Mouse (Mus musculus) cerebellum, postnatal 14 days (tissue): Measurements from ENCODE around the gene Hes1.

Experiments
- DNase-seq, 2 experiments: peaks; one replicate each; pipeline ENCODE4 v3.0.0; 2021; ENCODE audit warnings: mixed read lengths in 2 of 2

The Hes1 gene

GRCm38 (mm10) chr16:30052271-30052670, 11.9 kb upstream of the Hes1 start:
- DNase-seq: no peak

GRCm38 (mm10) chr16:30052839-30053511, 11.2 kb upstream of the Hes1 start:
- DNase-seq: no peak

DNA sequence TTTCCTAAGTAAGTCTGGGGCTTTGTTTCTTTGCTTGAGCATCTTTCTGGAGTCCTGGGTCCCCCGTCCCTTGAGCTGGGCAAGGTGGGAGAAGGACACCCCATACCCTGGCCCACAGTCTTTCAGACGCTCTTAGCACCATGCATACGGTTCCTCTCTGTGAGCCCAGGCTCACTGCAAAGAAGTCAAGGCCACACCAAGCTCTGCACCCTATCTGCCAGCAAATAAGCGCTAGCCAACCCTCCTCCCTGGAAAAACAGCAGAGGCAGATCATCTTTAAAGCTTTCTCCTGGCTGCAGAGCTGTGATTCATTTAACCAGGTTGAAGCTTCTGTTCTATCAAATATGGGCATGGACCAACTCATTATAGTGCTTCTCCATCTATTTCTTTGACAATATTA, 9.6 kb upstream of the Hes1 start:
- no peak for DNase-seq

GRCm38 (mm10) chr16:30055361-30055889, 8.8 kb upstream of the Hes1 start:
- DNase-seq: no peak

DNA sequence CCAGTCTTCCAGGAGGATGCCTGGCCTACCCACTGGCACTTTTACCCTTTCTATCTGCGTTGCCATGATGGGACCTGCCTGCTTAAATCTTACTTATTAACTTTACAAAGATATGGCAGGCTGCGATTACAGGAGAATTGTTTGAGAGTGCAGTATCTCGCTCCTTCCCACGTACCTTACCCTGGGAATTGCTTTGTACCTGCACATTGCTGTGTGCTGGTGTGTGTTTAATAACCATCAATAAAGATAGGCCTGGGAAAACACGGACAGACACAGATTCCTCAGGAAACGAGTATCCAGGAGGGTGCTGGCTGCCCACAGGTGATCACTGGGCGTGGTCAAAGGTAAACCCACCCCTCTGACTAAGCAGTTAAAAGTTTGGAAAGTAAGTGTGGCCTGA, 8.3 kb upstream of the Hes1 start:
- DNase-seq: no peak

- DNase-seq: no peak
Observed at GRCm38 (mm10) chr16:30056906-30057305, 7.3 kb upstream of the Hes1 start.

- peak in 1 of 2 experiments; percentile 33 for DNase-seq
Observed at GRCm38 (mm10) chr16:30058974-30059717, 5.0 kb upstream of the Hes1 start.

- peak; percentile 25 to 32 for DNase-seq
Observed at GRCm38 (mm10) chr16:30060412-30060811, 3.8 kb upstream of the Hes1 start.

DNA sequence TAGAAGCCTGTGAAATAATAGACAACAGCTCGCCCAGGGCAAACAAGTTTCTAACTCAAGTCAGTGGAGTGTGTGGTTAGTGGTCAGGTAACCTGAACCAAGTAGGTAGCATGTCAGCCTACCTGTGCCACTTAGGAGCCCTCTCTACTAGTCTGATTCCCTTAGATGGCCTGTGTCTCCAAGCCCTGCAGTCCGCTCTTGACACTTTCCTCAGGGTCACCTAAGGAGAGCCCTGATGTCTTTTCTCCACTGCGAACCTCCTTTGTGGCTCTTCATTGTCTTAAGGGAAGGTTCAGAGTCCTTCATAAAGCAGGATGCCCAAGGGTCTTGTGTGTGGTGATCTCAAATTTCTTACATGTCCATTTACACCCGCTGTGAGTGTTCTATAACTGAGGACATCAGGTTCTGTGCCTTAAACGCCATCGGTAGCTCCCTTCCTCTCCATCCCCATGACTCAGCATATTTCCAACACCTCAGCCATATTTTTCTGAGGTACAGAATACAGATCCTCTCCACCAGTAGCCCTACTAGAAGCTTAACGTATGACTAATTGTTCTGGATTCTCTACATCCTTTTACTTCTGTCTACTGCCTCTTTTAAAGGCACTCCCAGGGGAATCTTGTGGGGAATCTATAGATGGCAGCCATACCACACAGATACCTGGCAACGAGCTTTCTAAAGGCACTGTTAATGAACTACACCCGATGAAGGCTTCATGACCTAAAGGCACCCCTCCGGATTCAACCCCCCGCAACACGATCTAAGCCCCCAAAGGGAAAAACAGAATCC, 1.7 kb upstream of the Hes1 start:
- no peak for DNase-seq

DNA sequence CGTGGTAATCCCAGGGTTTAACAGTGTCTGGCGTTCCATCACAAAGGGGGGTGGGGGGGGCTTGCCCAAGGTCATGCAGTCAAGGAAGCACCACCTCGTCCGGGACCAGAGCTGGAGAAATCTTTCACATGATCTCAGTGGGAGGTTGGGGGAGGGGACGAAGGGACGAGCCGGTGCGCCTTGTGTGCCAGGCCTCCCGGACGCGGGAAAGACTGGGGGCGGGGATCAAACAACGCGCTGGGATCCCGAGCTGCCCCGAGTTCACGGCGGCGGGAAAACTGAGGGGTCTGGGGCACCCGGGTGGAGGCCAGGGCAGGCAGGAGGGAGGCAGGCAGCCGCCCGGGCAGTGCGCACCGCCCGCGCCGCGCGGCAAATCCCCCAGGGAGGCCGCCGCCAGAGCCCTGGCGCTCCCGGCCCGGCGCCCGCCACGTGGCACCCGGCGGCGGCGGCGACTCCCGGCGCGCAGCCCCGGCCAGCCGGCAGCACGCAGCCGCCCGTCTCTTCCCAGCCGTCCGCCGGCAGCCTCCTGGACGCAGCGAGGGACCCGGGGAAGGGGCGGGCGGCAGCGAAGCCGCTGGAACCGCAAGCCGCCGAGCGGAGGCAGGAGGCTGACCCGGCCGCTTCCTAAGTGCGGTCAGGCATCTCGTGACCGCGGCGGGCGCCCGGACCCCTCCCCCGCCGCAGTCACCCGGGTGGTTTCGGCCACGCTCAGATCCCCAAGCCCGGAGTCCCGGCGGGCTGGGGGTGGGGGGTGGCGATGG, 883 bp upstream of the Hes1 start:
- DNase-seq: peak; percentile 38 to 57

- DNase-seq: no peak
Observed at GRCm38 (mm10) chr16:30064613-30065012, 429 bp downstream of the Hes1 start.

DNA sequence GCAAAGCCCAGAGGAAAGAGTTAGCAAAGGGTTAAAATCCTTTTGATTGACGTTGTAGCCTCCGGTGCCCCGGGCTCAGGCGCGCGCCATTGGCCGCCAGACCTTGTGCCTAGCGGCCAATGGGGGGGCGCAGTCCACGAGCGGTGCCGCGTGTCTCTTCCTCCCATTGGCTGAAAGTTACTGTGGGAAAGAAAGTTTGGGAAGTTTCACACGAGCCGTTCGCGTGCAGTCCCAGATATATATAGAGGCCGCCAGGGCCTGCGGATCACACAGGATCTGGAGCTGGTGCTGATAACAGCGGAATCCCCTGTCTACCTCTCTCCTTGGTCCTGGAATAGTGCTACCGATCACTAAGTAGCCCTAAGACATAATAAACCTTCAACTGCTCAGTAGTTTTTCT, 893 bp downstream of the Hes1 start:
- peak; percentile 72 to 77 for DNase-seq

- DNase-seq: peak in 1 of 2 experiments; percentile 14
Observed at GRCm38 (mm10) chr16:30065537-30066183, 1.5 kb downstream of the Hes1 start.

- peak; percentile 48 to 58 for DNase-seq
Observed at GRCm38 (mm10) chr16:30066184-30066851, 2.1 kb downstream of the Hes1 start.

- peak; percentile 85 to 88 for DNase-seq
Observed at GRCm38 (mm10) chr16:30066852-30067301, 2.7 kb downstream of the Hes1 start.

DNA sequence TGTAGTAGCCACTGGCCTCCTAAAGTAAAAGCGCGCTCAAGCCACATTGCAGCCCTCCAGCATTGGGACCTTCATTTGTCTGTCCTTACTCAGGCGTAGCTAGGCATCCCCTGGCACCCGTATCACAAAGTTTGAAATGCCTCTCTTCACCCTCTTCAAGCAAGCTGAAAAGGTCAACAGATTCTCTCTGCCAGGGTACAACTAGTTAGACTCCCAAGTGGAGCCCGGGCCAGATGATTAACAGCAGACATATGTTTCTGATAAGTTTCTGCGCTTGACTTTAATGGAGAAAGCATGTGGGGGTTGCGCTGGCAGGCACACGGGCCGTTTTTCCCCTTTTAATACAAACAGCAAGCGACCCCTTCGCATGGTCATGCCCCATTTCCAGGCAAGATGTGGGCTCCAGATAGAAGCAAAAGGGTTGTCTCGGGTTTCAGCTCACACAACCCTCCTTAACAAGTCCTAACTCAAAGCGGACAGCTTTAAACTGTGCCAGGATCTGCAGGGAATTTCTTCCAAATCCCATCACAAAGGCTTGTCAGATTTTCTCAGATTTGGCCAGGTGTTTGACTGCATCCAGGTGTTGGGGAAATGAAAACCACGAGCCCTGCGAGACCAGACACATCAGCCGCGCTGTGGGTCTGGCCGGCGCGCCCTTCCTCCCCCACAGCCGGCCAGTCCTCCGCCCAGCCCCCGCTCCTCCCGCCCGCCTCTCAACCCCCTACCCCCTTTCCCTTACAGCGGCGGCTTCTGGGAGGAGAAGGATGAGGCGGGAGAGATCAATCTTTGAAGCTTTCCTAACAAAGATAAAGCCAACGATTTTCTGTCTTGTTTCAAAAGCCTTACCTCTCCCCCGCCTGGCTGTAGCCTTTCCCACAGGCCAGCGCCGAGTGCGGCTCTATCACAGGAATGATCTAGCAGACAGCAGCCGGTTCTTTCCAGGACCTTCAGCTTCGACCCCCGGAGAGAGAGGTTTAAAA, 4.1 kb downstream of the Hes1 start:
- DNase-seq: peak in 1 of 2 experiments; percentile 26

DNA sequence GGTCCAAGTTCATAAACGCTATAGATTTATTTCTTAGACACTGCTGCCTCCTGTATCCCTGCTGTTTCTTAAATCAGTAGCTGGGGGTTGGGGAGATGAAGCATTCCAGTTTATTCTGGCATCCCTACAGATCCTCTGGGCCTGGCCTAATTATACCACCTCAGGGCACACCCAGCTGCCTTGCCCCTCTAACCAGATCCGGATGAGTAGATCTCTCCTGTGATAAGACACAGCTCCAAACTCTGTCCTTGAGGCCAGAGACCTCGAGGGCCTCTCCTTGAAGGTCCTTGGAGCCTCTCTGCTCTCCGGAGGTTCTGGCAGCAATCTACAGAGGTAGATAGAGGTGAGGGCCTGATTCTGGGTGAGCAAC, 5.4 kb downstream of the Hes1 start:
- DNase-seq: peak in 1 of 2 experiments; percentile 13

- peak; percentile 69 to 76 for DNase-seq
Observed at GRCm38 (mm10) chr16:30069950-30070770, 6.0 kb downstream of the Hes1 start.

DNA sequence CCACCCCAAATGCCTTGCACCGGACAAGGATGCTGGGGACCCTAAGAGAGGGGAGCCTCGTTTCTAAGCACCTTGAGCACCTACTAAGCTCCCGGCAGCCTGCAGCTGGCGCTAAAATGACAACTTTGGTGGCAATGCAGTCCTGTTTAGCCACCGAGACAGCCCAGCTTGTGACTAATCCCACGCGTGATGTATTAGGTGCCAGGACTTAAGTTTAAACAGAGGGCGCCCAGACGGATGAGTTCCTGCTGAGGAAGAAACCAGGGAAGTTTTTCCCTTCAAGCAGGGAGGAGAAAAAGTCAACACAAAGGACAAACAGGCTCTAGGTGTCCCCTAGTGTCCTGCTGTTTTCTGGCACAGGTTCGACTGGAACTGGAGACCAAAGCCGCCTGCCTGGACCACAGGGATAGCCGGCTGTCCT, 6.6 kb downstream of the Hes1 start:
- peak; percentile 52 to 53 for DNase-seq
